Mouse (Mus musculus) stomach, postnatal 0 days (tissue): ENCODE measurements around the gene Rap1gap.

Experiments
- CTCF ChIP-seq: IDR thresholded peaks from 2 replicates; pipeline ENCODE4 v1.5.1; 2016; ENCODE audit warnings: antibody characterized with exemption, low read depth, mild to moderate bottlenecking, moderate library complexity
- EP300 ChIP-seq: optimal IDR thresholded peaks from 2 replicates; pipeline ENCODE3; 2016; ENCODE audit warnings: antibody characterized with exemption

- no peak for TF ChIP-seq CTCF
- no peak for TF ChIP-seq EP300
These were observed 64.8 kb downstream of the Rap1gap start for GRCm38 (mm10) chr4:137729155-137729855.
